Mouse (Mus musculus) heart, embryonic 14.5 days (tissue): ENCODE measurements at regions not wholly inside any gene's neighbourhood (a gene's known extent, or its start where the extent isn't known, plus 50 kb on each side); places are given as distances from the start of the nearest gene placed in this dataset.

Experiments used
- ATAC-seq: fragments of 200-750 bp; cut with Nextera tagmentation; 2 replicates; pipeline ENCODE4 v1.8.0; 2017; ENCODE audit warnings: low read depth, moderate TSS enrichment; ENCODE audit not compliant: insufficient number of reproducible peaks, insufficient read depth, low FRiP score
- H3K27ac ChIP-seq, 2 experiments: fragments of 200-500 bp in 1 of 2; fragments of 300-500 bp in 1 of 2; sonication (generic) in 1 of 2; replicated peaks in 1 of 2; 2 replicates each; pipeline ENCODE4 v1.5.1; 2012 to 2014; ENCODE audit warnings: low read depth in 2 of 2, low read length in 2 of 2, control low read depth in 1 of 2, mild to moderate bottlenecking in 1 of 2, mixed read lengths in 1 of 2; ENCODE audit not compliant: control insufficient read depth in 1 of 2, insufficient read depth in 1 of 2
- H3K27me3 ChIP-seq: fragments of 300-500 bp; sonication (generic); 2 replicates; pipeline ENCODE4 v1.6.1; 2014; ENCODE audit warnings: mild to moderate bottlenecking, low read length, control low read depth; ENCODE audit not compliant: control insufficient read depth, insufficient read depth
- H3K36me3 ChIP-seq: fragments of 300-500 bp; sonication (generic); 2 replicates; pipeline ENCODE4 v1.6.1; 2014; ENCODE audit warnings: mild to moderate bottlenecking, control low read depth, low read length, mixed read lengths; ENCODE audit not compliant: control insufficient read depth, insufficient read depth
- H3K4me1 ChIP-seq, 2 experiments: fragments of 200-500 bp in 1 of 2; fragments of 300-500 bp in 1 of 2; sonication (generic) in 1 of 2; 2 replicates each; pipeline ENCODE4 v1.6.1; 2012 to 2014; ENCODE audit warnings: low read length in 2 of 2, control low read depth in 1 of 2, mixed read lengths in 1 of 2; ENCODE audit not compliant: control insufficient read depth in 2 of 2, insufficient read depth in 2 of 2
- H3K4me2 ChIP-seq: fragments of 300-500 bp; sonication (generic); 2 replicates; pipeline ENCODE4 v1.6.1; 2014; ENCODE audit warnings: mild to moderate bottlenecking, low read length
- H3K4me3 ChIP-seq, 2 experiments: fragments of 200-500 bp in 1 of 2; fragments of 300-500 bp in 1 of 2; sonication (generic) in 1 of 2; 2 replicates each; pipeline ENCODE4 v1.5.1; 2012 to 2014; ENCODE audit warnings: low read length in 2 of 2, mild to moderate bottlenecking in 2 of 2, control low read depth in 1 of 2, low read depth in 1 of 2, moderate library complexity in 1 of 2; ENCODE audit not compliant: control insufficient read depth in 1 of 2, insufficient read depth in 1 of 2
- H3K9ac ChIP-seq: fragments of 300-500 bp; sonication (generic); 2 replicates; pipeline ENCODE4 v1.6.1; 2014; ENCODE audit warnings: mild to moderate bottlenecking, low read length
- H3K9me3 ChIP-seq: fragments of 300-500 bp; sonication (generic); 2 replicates; pipeline ENCODE4 v1.6.1; 2016; ENCODE audit warnings: low read length, control low read depth; ENCODE audit not compliant: control insufficient read depth
- WGBS: fragments of 180-500 bp; shearing (Covaris S2); extraction: QIAGEN DNeasy Blood & Tissue Kit; methylation state at CpG from one replicate; pipeline ENCODE4 v1.1.7; 2014; 5-methylcytosine and 5-hydroxymethylcytosine counted together

- Histone ChIP-seq H3K27me3 (no peaks in the 10 kb centered on the region), H3K4me1 (peaks cover 3 to 7% of the 10 kb centered on the region in 2 experiments; a peak in 2 of 4 replicates), H3K4me3 (no peak overlapping the region), H3K9ac (no peak overlapping the region), H3K9me3 (no peaks in the 10 kb centered on the region), H3K36me3 (no peaks in the 10 kb centered on the region), H3K4me2 (no peak overlapping the region), H3K27ac (peak overlapping the region in 1 of 2 experiments; percentile 28; a peak in 1 of 4 replicates)
- ATAC-seq: no peak
- WGBS: 55% methylated on average over 9 of the region's 9 CpGs
Observed at GRCm38 (mm10) chr3:60926024-60926547, 76.5 kb upstream of the P2ry1 start.

GRCm38 (mm10) chr3:60928910-60929309 is 73.7 kb upstream of the P2ry1 start:
- no peaks in the 10 kb centered on the region for H3K9me3 ChIP-seq
- no peak overlapping the region for H3K27ac ChIP-seq
- 48% methylated on average over 4 of the region's 4 CpGs for WGBS
- no peak overlapping the region for H3K4me2 ChIP-seq
- no peak for ATAC-seq
- no peak overlapping the region for H3K4me3 ChIP-seq
- no peaks in the 10 kb centered on the region for H3K27me3 ChIP-seq
- no peaks in the 10 kb centered on the region for H3K36me3 ChIP-seq
- H3K4me1 ChIP-seq: peaks cover 3 to 7% of the 10 kb centered on the region in 2 experiments; a peak in 2 of 4 replicates
- H3K9ac ChIP-seq: no peak overlapping the region

- Histone ChIP-seq H3K4me1 (no peaks in the 10 kb centered on the region), H3K4me2 (no peak overlapping the region), H3K27me3 (no peaks in the 10 kb centered on the region), H3K9me3 (no peaks in the 10 kb centered on the region), H3K27ac (no peak overlapping the region), H3K9ac (no peak overlapping the region), H3K36me3 (no peaks in the 10 kb centered on the region), H3K4me3 (no peak overlapping the region)
- no peak for ATAC-seq
- 86% methylated on average over 1 of the region's 1 CpGs for WGBS
Observed at GRCm38 (mm10) chr3:60934492-60934891, 68.1 kb upstream of the P2ry1 start.

- ATAC-seq: no peak
- Histone ChIP-seq H3K27ac (no peak overlapping the region), H3K27me3 (no peaks in the 10 kb centered on the region), H3K9ac (no peak overlapping the region), H3K4me1 (no peaks in the 10 kb centered on the region), H3K9me3 (no peaks in the 10 kb centered on the region), H3K4me2 (no peak overlapping the region), H3K36me3 (no peaks in the 10 kb centered on the region), H3K4me3 (no peak overlapping the region)
- whole genome bisulfite sequencing: 83% methylated on average over 2 of the region's 2 CpGs
Observed at GRCm38 (mm10) chr3:60941451-60941850, 61.1 kb upstream of the P2ry1 start.

- Histone ChIP-seq H3K4me2 (no peak overlapping the region), H3K36me3 (no peaks in the 10 kb centered on the region), H3K9ac (no peak overlapping the region), H3K4me1 (no peaks in the 10 kb centered on the region), H3K27ac (no peak overlapping the region), H3K4me3 (no peak overlapping the region), H3K27me3 (no peaks in the 10 kb centered on the region), H3K9me3 (no peaks in the 10 kb centered on the region)
- 72% methylated on average over 4 of the region's 4 CpGs for WGBS
- no peak for ATAC-seq
Observed at GRCm38 (mm10) chr3:60948897-60949296, 53.7 kb upstream of the P2ry1 start.
